Mouse (Mus musculus): ENCODE measurements around the gene Ly6g5b. TPM values are rescaled to one million over a fixed set of nuclear protein-coding genes. Genes with fewer than 3 reads are reported as not detected.

Ly6g5b gene
- polyA plus RNA-seq, 1 experiment from 2014 or later: 0.27 TPM

- ATAC-seq (ENCODE audit: low FRiP score, low TSS enrichment) (no peak), DNase-seq (ENCODE audit: low spot score) (no peak)
- H3K9ac ChIP-seq (ENCODE audit: low read length): no peak overlapping the region
- TF ChIP-seq CTCF (IDR thresholded peaks at IDR 0.05; ENCODE audit: low read depth): no peak
- no peak for TF ChIP-seq EP300 (optimal IDR thresholded peaks at IDR 0.05)
- peaks cover 71% of the 10 kb centered on the region for H3K36me3 ChIP-seq (ENCODE audit: control insufficient read depth, insufficient read depth, low read length)
- no peaks in the 10 kb centered on the region for H3K27me3 ChIP-seq (ENCODE audit: control insufficient read depth, insufficient read depth, low read length)
- H3K4me3 ChIP-seq (ENCODE audit: low read depth, low read length): no peak overlapping the region
- H3K27ac ChIP-seq (replicated peaks): 0 out of 2 replicates have a peak overlapping the region, but pooled peaks have one; percentile 35
- H3K9me3 ChIP-seq (ENCODE audit: control insufficient read depth, low read length): no peaks in the 10 kb centered on the region
- H3K4me1 ChIP-seq (replicated peaks; ENCODE audit: control insufficient read depth, insufficient read depth): no peaks in the 10 kb centered on the region
- 56% methylated on average over 5 of the region's 5 CpGs for WGBS
- no peak overlapping the region for H3K4me2 ChIP-seq (replicated peaks; ENCODE audit: low read depth)
Measured at GRCm38 (mm10) chr17:35147922-35148639, 32.9 kb upstream of the Ly6g5b start.

- 37% methylated on average over 3 of the region's 3 CpGs for WGBS
- peaks cover 71% of the 10 kb centered on the region for H3K36me3 ChIP-seq (ENCODE audit: control insufficient read depth, insufficient read depth, low read length)
- no peak for ATAC-seq (ENCODE audit: low FRiP score, low TSS enrichment)
- no peak for TF ChIP-seq CTCF (IDR thresholded peaks at IDR 0.05; ENCODE audit: low read depth)
- TF ChIP-seq EP300 (optimal IDR thresholded peaks at IDR 0.05): no peak
- no peaks in the 10 kb centered on the region for H3K27me3 ChIP-seq (ENCODE audit: control insufficient read depth, insufficient read depth, low read length)
- DNase-seq (ENCODE audit: low spot score): no peak
- H3K9ac ChIP-seq (ENCODE audit: low read length): no peak overlapping the region
- H3K9me3 ChIP-seq (ENCODE audit: control insufficient read depth, low read length): no peaks in the 10 kb centered on the region
- no peak overlapping the region for H3K4me2 ChIP-seq (replicated peaks; ENCODE audit: low read depth)
- H3K4me3 ChIP-seq (ENCODE audit: low read depth, low read length): no peak overlapping the region
- H3K4me1 ChIP-seq (replicated peaks; ENCODE audit: control insufficient read depth, insufficient read depth): no peaks in the 10 kb centered on the region
- H3K27ac ChIP-seq (replicated peaks): no peak overlapping the region; the same call in 1 of the 2 replicates
Measured at GRCm38 (mm10) chr17:35147348-35147747, 32.1 kb upstream of the Ly6g5b start.

GRCm38 (mm10) chr17:35146139-35146538, 30.9 kb upstream of the Ly6g5b start:
- WGBS: 73% methylated on average over 5 of the region's 5 CpGs
- no peak overlapping the region for H3K4me3 ChIP-seq (ENCODE audit: low read depth, low read length)
- DNase-seq (ENCODE audit: low spot score) (no peak), ATAC-seq (ENCODE audit: low FRiP score, low TSS enrichment) (no peak)
- no peak overlapping the region for H3K4me2 ChIP-seq (replicated peaks; ENCODE audit: low read depth)
- H3K27ac ChIP-seq (replicated peaks): peak overlapping the region; percentile 40; the same call in 1 of the 2 replicates
- H3K9ac ChIP-seq (ENCODE audit: low read length): no peak overlapping the region; the same call in 1 of the 2 replicates
- no peak for TF ChIP-seq CTCF (IDR thresholded peaks at IDR 0.05; ENCODE audit: low read depth)
- no peaks in the 10 kb centered on the region for H3K27me3 ChIP-seq (ENCODE audit: control insufficient read depth, insufficient read depth, low read length)
- H3K36me3 ChIP-seq (ENCODE audit: control insufficient read depth, insufficient read depth, low read length): peaks cover 74% of the 10 kb centered on the region
- H3K4me1 ChIP-seq (replicated peaks; ENCODE audit: control insufficient read depth, insufficient read depth): no peaks in the 10 kb centered on the region
- no peaks in the 10 kb centered on the region for H3K9me3 ChIP-seq (ENCODE audit: control insufficient read depth, low read length)

- Histone ChIP-seq H3K4me2 (replicated peaks; ENCODE audit: low read depth) (no peak overlapping the region), H3K36me3 (ENCODE audit: control insufficient read depth, insufficient read depth, low read length) (peaks cover 64% of the 10 kb centered on the region), H3K4me1 (replicated peaks; ENCODE audit: control insufficient read depth, insufficient read depth) (no peaks in the 10 kb centered on the region), H3K27me3 (ENCODE audit: control insufficient read depth, insufficient read depth, low read length) (no peaks in the 10 kb centered on the region), H3K9me3 (ENCODE audit: control insufficient read depth, low read length) (no peaks in the 10 kb centered on the region), H3K9ac (ENCODE audit: low read length) (no peak overlapping the region), H3K4me3 (ENCODE audit: low read depth, low read length) (no peak overlapping the region), H3K27ac (replicated peaks) (no peak overlapping the region)
- TF ChIP-seq CTCF (IDR thresholded peaks at IDR 0.05; ENCODE audit: low read depth) (no peak), EP300 (optimal IDR thresholded peaks at IDR 0.05) (no peak)
- WGBS: 85% methylated on average over 6 of the region's 6 CpGs
- DNase-seq (ENCODE audit: low spot score) (no peak), ATAC-seq (ENCODE audit: low FRiP score, low TSS enrichment) (no peak)
Measured at GRCm38 (mm10) chr17:35141971-35142370, 26.7 kb upstream of the Ly6g5b start.

GRCm38 (mm10) chr17:35140490-35140996, 25.3 kb upstream of the Ly6g5b start:
- no peak for ATAC-seq (ENCODE audit: low FRiP score, low TSS enrichment)
- H3K4me2 ChIP-seq (replicated peaks; ENCODE audit: low read depth): no peak overlapping the region
- H3K9ac ChIP-seq (ENCODE audit: low read length): no peak overlapping the region
- no peak overlapping the region for H3K27ac ChIP-seq (replicated peaks)
- H3K36me3 ChIP-seq (ENCODE audit: control insufficient read depth, insufficient read depth, low read length): peaks cover 53% of the 10 kb centered on the region
- no peaks in the 10 kb centered on the region for H3K4me1 ChIP-seq (replicated peaks; ENCODE audit: control insufficient read depth, insufficient read depth)
- H3K9me3 ChIP-seq (ENCODE audit: control insufficient read depth, low read length): no peaks in the 10 kb centered on the region
- H3K4me3 ChIP-seq (ENCODE audit: low read depth, low read length): no peak overlapping the region
- DNase-seq (ENCODE audit: low spot score): no peak
- WGBS: 77% methylated on average over 16 of the region's 16 CpGs
- no peaks in the 10 kb centered on the region for H3K27me3 ChIP-seq (ENCODE audit: control insufficient read depth, insufficient read depth, low read length)
- no peak for TF ChIP-seq EP300 (optimal IDR thresholded peaks at IDR 0.05)
- no peak for TF ChIP-seq CTCF (IDR thresholded peaks at IDR 0.05; ENCODE audit: low read depth)

- H3K27ac ChIP-seq (replicated peaks): no peak overlapping the region
- no peak for DNase-seq (ENCODE audit: low spot score)
- no peak overlapping the region for H3K9ac ChIP-seq (ENCODE audit: low read length)
- H3K36me3 ChIP-seq (ENCODE audit: control insufficient read depth, insufficient read depth, low read length): peaks cover 42% of the 10 kb centered on the region
- H3K4me2 ChIP-seq (replicated peaks; ENCODE audit: low read depth): no peak overlapping the region
- no peaks in the 10 kb centered on the region for H3K9me3 ChIP-seq (ENCODE audit: control insufficient read depth, low read length)
- H3K4me1 ChIP-seq (replicated peaks; ENCODE audit: control insufficient read depth, insufficient read depth): no peaks in the 10 kb centered on the region
- WGBS: 92% methylated on average over 3 of the region's 3 CpGs
- no peak for TF ChIP-seq CTCF (IDR thresholded peaks at IDR 0.05; ENCODE audit: low read depth)
- TF ChIP-seq EP300 (optimal IDR thresholded peaks at IDR 0.05): no peak
- H3K27me3 ChIP-seq (ENCODE audit: control insufficient read depth, insufficient read depth, low read length): no peaks in the 10 kb centered on the region
- no peak overlapping the region for H3K4me3 ChIP-seq (ENCODE audit: low read depth, low read length)
- ATAC-seq (ENCODE audit: low FRiP score, low TSS enrichment): no peak
Measured at GRCm38 (mm10) chr17:35139269-35139668, 24.0 kb upstream of the Ly6g5b start.

Measured in stomach, postnatal 0 days (tissue).